Mouse (Mus musculus): ENCODE data around the gene Cenpv. TPM values are rescaled to one million over a fixed set of nuclear protein-coding genes. Genes with fewer than 3 reads are reported as not detected.

Gene Cenpv
- total RNA-seq, 2 experiments from 2014 or later: 22.5 to 26.4 TPM

DNA sequence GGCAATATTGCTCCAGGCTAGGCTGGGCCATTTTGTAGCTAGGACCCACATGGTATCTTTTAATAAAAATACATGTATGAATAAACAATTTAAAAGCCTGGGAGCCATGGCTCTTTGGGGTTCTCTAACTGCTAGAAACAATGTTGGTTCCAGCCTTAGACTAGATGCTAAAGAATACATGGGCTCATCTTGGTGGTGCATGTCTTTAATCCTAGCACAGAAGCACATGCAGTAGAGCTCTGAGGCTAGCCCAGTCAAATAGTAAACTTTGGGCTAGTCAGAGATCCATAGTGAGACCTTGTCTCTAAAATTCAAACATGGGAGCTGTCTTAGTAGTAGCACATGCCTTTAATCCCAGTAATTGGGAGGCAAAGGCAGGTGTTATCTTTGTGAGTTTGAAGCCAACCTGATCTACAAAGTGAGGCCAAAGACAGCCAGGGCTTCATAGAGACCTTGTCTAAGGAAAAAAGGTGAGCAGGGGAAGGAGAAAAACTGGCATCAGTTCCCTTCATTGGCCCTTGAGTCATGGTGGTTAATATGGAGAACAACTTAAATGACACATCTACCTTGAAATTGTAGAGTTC lies 16.0 kb upstream of the Cenpv start:
- intact Hi-C loops (cut with DNase I): loop anchor here (5.0 to 10.0 kb wide), 2 partner anchors 98 to 620 kb away; partner anchors contain the start of genes Akap10, Ncor1 and Pigl
- no peak for DNase-seq (ENCODE audit: low spot score)

DNA sequence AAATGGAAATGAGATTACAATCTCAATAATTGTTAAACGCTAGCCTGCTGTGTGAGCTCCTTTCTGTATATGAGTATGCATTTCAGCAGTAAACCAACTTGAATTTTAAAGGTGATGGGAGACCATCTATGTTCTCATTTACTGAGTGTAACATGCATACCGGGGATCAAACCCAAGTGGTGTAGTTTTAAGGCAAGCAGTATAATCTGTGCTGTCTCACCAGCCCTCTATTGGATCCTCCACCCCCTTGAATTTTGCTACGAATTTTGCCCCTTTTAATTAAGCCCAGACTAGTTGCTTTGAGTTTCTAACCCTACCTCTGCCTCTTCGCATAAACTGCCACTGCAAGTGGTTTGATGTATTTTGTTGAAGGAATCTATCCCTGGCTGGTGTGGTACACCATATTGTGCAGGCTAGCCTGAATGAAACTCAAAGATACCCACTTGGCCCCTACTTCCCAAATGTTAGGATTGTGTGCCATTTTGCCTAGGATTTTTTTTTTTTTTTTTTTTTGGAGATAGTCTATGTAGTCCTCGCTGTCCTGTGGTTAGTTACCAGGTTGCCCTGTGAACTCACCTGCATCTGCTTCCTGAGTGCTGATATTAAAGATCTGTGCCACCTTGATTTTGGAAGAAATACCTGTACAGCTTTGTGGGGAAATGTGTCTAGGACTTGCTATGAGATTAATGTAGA lies 15.2 kb upstream of the Cenpv start:
- intact Hi-C loops (cut with DNase I): loop anchor here (5.0 to 10.0 kb wide), 2 partner anchors 97 to 620 kb away; partner anchors contain the start of genes Akap10, Ncor1 and Pigl
- DNase-seq (ENCODE audit: low spot score): no peak

DNA sequence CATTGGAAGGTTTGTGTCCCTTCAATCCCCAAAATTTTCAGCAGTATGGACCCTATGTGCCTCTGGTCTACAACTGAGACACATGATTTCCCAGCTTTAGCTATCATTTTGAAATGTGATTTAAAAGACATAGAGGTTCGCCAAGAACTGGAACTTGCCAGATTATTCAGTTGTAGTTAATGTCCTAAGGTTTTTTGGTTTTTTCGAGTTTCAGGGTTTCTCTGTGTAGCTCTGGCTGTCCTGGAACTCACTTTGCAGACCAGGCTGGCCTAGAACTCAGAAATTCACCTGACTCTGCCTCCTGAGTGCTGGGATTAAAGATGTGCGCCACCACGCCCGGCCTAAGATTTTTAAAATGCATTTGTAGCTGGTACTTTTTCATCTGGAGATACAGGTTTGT lies 14.6 kb upstream of the Cenpv start:
- intact Hi-C loops (cut with DNase I): loop anchor here (5.0 to 10.0 kb wide), 2 partner anchors 96 to 619 kb away; partner anchors contain the start of genes Akap10, Ncor1 and Pigl

DNA sequence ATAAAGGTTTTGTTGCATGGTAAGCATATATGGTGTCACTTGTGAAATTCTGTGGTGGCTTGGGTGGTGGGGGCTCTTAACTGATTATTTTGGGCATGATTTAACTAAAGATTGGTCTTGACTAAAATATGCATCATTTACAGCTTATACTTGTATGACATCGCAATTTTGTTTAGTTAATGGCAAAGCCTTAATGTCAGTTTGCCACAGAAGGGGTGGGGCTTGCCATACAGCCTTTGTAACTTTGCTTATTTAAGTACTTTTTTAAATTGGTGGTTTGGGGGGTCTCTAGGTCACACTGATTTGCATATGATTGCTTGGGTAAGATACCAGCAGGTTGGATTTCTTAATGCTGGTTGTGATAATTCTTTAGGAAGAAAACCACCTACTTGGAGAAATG lies 14.1 kb upstream of the Cenpv start:
- no peak for DNase-seq (ENCODE audit: low spot score)
- intact Hi-C loops (cut with DNase I): loop anchor here (5.0 to 10.0 kb wide), 2 partner anchors 96 to 618 kb away; partner anchors contain the start of genes Akap10, Ncor1 and Pigl

More for the DNA sequence above, 14.6 kb upstream of the Cenpv start:
- no peak for DNase-seq (ENCODE audit: low spot score)

DNA sequence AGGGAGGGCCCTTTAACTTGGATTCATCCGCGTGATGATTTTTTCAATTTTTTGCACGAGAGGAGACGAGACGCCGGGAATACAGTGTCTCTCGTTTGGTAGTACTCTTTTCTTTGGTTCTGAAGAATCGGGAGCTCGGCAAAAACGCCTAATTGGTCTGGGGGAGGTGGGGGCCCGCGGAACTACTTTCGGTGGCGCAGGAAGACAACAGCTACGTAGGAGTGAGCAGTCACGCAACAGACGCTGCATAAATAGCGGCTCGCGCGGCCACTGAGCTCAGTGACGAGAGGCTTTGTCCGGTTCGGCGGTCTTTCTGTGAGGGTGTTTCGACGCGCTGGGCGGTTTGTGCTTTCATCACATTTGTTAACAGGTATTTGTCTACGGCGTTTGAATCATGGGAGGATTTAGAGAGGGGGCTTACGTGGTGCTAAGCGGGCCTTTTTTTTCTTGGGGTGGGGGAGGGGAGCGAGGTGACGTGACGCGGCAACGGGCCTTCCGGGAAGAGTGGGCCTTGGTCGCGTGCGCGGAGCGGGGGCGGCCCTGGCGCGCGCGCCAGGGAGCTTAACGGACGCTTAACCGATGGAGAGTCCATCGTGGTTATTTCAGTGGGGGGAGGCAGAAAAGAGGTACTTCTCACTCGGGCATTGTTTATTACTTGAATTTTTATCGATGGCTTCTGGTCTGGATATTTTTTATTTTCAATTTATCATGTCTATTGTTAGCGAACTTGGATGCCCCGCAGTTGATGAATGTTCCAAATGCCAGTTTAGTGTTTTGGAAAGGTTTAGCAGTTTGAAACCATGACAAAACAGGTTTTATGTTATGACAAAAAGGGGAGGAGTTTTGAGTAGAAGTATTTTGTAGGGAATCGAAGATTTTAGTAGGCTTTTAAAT lies 12.4 kb upstream of the Cenpv start:
- intact Hi-C loops (cut with DNase I): loop anchor here (2.0 to 10.0 kb wide), 3 partner anchors 51 to 617 kb away; partner anchors contain the start of genes Akap10, Ncor1 and Pigl
- peak; percentile 79 for DNase-seq (ENCODE audit: low spot score)

DNA sequence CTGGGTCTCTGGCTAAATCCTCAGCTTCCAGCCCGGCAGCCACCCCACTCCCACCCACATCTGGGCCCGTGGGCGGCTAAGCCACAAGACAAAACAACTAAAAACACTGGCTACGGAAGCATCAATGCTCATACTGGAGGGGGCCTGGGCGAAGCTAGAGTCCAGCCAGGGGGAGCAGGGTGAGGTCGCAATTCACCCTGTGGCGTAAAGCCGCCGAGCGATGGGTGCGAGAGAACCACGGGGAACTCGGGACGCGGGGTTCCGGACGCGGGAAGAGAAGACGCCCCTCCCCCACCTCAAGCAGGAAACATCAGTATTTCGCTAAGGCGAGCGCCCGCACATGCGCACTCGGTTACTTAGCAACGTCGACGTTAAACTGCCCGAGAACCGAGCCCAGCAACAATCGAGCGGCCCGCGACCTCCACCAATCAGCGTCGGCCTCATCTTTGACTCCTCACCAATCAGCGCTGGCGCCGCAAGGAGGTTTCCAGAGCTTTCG lies 11.7 kb upstream of the Cenpv start, which contains the start of gene Ubb:
Gene Ubb (plus strand): TSS at position 445 of the 499 bp plus-strand sequence.
- intact Hi-C loops (cut with DNase I): loop anchor here (2.0 to 10.0 kb wide), 3 partner anchors 52 to 616 kb away; partner anchors contain the start of genes Akap10, Ncor1 and Pigl

DNA sequence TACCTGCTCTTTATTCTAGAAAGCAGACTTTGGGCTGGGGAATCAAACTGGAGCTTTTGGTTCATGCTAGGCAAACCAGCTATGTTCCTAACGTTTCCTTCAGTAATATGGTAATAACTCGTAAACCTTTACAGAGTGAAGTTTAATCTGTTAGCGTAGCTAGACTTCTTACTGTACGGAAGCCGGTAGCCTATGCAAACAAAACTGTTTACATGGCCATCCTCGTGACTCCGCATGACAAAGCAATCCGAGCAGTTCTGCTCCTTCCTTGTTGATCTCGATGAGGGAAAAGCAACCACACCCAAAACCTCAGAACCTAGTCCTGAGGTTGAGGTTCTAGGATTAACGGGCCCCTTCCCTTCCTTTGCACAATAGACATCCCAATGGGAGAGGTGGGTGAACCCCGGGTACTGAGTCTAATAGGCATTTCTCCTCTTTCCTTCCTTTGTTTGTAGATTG lies 11.2 kb upstream of the Cenpv start:
- DNase-seq (ENCODE audit: low spot score): peak; percentile 26
- intact Hi-C loops (cut with DNase I): loop anchor here (2.0 to 10.0 kb wide), 3 partner anchors 53 to 615 kb away; partner anchors contain the start of genes Akap10, Ncor1 and Pigl

More for the DNA sequence above, 11.7 kb upstream of the Cenpv start, which contains the start of gene Ubb:
- DNase-seq (ENCODE audit: low spot score): peak; percentile 99

DNA sequence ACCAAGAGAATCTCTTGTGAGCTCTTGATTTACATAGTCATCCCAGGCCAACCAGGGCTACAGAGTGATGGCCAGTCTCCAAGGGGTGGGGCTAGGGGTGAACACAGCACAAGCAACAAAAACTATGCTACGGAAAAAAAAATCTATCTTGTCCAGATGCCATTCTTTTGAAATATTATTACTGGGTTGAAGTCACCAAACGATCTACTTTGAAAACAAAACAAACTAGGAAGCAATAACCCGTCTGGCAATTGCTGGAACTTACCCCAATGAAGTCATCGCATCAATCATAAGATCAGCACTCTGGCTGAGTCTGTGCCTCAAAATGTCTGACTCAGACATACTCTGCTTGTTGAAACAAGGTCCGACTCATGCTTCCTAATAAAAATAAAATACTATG lies 10.7 kb upstream of the Cenpv start:
- peak; percentile 53 for DNase-seq (ENCODE audit: low spot score)
- intact Hi-C loops (cut with DNase I): loop anchor here (2.0 to 10.0 kb wide), 3 partner anchors 53 to 615 kb away; partner anchors contain the start of genes Akap10, Ncor1 and Pigl

DNA sequence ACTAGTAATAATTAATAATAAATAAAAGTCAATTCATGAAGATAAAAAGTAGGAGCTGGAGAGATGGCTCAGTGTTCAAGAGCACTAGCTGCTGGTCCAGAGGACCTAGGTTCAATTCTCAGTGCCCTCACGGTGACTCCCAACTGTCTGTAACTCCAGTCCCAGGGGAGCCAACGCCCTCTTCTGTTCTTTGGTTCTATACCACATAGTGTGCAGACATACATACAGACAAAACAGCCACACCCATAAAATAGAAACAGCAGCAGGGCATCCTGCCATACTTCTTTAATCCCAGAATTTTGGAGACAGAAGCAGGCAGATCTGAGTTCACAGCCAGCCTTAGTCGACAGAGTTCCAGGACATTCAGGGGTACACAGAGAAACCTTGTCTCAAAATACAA lies 4.9 kb upstream of the Cenpv start:
- no peak for DNase-seq (ENCODE audit: low spot score)
- intact Hi-C loops (cut with DNase I): no loop called here

DNA sequence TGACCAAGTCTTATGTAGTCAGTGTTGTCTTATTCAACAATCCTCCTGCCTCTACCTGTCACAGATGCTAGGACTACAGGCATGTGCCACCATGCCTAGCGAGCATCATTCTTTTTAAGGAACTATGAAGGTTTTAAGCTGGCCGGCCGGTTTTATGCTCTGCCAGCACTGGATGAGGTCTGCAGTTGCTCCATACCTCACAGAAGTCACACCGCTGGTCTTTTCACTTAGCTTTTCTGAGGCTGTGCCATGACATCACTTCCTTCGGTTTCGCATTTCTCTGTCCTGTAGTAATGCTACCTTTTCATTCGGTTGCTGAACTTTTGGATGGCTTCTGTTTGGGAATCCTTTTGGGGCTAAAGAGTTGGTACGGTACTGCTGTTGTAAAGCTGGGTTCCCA lies 2.5 kb upstream of the Cenpv start:
- intact Hi-C loops (cut with DNase I): no loop called here
- DNase-seq (ENCODE audit: low spot score): no peak

DNA sequence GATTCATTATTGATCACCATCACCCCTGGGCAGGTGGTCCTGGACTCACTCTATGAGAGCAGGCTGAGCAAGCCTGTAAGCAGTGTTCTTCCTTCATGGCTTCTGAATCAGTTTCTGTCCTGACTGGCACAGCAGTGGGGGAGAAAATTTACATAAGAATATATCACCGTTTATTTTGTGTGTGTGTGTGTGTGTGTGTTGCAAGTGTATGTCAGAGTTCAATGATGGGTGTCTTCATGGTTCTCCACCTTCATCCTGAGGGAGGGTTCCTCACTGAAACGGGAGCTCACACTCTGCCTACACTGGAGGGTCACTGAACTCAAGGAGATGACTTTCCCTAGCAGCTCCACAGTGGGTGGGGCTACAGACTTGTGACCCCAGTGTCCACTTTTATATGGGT lies 1.9 kb upstream of the Cenpv start:
- no peak for DNase-seq (ENCODE audit: low spot score)
- intact Hi-C loops (cut with DNase I): no loop called here

DNA sequence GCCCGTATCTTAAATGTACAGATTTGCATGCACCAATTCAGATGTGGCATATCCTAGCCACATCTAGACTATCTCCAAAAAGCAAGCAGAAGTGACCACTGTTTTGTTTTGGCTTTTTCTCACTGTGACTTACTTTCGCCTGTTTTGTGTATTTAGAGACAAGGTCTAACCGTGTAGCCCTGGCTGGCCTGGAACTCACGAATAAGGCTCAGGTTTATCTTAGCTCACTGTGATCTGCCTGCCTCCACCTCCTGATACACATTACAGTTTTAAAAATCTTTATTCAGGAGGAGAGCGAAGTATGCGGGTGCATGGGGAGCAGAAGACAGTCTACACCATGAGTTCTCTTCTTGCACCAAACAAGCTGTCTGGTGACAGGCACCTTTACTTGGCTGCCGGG lies 1.1 kb upstream of the Cenpv start:
- intact Hi-C loops (cut with DNase I): no loop called here
- no peak for DNase-seq (ENCODE audit: low spot score)

DNA sequence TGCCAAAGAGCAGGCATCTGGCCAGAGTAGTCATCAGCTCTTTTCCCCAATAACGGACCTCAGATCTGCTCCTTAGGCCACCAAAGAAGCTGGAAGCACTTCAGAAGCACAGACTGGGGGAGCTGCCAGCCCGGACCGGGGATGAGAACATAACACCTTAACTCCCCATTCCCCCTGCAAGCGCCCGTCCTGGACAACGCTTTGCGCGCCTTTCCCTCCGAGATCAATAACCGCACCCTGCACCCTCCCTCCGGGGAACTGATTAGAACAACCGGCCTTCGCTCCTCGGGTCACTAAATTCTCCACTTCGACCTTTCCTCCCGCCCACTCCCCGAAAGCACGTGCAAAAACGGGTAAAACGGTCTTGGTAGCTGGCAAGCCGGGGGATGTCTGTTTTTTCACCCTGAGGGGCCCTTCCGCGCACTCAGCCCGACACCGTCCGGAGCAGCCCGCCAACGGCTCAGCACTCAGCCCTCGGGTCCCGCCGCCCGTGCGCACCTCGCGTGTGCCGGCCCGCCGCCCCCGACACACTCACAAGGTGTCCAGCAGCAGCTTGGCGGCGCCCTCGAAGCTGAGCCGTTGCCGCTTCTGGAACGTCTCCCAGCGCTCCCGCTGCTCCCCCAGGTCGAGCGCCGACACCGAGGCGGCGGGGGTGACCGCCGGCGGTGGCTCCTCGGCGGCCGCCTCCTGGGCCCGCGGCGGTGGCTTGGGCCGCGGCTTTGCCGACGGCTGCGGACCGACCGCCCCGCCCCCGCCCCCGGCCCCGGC lies 556 bp downstream of the Cenpv start:
- intact Hi-C loops (cut with DNase I): loop anchor here (5.0 kb wide), 2 partner anchors 39 to 81 kb away; partner anchors contain the start of genes Ncor1 and Pigl
- DNase-seq (ENCODE audit: low spot score): peak; percentile 20

DNA sequence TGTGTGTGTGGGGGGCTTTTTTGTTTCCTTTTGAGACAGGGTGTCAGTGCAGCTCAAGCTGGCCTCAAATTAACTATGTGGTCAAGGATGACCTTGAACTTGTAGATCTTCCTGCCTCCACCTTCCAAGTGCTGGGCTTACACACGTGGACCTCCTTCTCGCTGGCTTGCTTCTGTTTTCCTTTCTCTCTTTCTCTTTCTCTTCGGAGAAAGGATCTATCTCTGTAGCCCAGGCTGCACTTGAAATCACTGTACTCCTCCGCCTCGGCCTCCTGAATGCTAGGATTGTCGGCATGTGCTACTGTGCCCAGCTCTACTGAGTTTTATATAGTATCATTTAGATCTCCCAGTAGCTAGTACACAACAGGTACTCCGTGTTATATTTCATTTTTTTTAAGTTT lies 1.5 kb downstream of the Cenpv start:
- DNase-seq (ENCODE audit: low spot score): no peak
- intact Hi-C loops (cut with DNase I): loop anchor here (5.0 kb wide), 2 partner anchors 40 to 80 kb away; partner anchors contain the start of genes Ncor1 and Pigl

DNA sequence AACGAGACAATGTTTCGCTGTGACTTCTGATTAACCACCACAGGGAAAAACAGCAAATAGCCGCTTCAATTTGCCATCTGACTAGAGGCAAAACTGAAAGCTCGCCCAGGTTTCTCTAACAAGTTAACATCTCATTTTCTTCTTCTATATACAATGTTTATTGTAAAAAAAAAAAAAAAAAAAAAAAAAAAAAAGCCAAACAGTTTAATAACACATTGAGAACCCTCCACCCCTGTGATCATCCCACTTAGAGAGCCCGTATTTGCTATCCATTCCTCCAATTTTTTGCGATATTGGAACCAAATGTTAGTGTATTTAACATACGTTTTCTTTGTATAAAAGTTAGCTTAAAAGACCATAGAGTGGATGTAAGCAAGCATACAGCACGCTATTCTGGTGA lies 2.0 kb downstream of the Cenpv start:
- intact Hi-C loops (cut with DNase I): loop anchor here (5.0 kb wide), 2 partner anchors 40 to 80 kb away; partner anchors contain the start of genes Ncor1 and Pigl

DNA sequence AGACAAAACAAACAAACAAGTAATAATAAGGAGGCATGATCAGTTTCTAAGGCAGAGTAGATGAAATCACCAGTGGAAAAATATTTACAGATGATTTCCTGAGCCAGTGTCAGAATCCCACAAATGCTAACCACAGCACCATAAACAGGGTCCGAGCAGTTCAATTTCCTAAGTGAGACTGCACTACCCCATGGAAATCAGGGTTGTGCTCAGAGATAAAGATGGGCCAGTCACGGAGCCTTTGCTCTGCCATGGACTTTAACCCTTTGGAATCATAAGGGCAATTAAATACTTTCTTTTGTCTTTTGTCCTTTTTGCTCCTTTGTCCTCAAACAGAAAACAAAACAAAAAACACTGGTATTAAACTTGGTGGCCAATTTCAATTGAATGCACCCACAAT lies 16.8 kb downstream of the Cenpv start:
- intact Hi-C loops (cut with DNase I): no loop called here
- DNase-seq (ENCODE audit: low spot score): no peak

More for the DNA sequence above, 2.0 kb downstream of the Cenpv start:
- no peak for DNase-seq (ENCODE audit: low spot score)

DNA sequence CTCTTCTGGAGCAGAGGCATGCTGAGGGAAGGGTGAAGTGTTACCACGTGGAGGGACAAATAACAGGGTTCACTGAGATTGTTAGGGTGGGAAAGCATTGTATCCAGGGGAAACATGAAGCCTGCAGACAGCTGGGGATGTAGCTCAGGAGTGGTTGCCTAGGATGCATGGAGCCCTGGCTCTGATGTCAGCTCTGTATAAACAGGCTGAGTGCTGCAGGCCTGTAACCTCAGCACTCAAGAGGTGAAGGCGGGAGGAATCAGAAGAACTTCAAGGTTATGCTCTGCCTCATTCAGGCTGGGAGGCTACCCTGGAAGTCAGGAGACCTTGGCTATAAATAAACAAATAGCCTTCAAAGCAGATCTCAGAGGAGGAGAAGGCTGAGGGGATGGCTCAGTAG lies 20.1 kb downstream of the Cenpv start:
- DNase-seq (ENCODE audit: low spot score): no peak

DNA sequence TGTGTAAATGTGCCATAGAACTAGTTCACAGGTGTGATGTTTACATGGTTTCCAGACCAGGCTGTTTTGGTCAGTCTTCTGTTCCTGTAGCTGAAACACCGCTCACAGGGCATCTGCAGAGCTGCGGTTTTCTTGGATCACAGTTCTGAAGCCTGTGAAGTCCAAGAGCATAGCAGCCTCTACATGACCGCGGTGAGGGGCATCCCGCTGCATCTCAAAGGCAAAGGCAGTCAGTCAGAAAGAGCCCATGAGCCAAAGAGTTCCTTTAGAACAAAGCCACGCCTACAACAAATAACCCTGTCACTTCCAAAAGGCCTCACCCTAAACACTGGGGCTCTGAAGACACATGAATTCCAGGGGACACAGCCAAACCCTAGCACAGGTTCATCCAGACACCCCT lies 25.8 kb downstream of the Cenpv start:
- DNase-seq (ENCODE audit: low spot score): no peak
- intact Hi-C loops (cut with DNase I): no loop called here

More for the DNA sequence above, 20.1 kb downstream of the Cenpv start:
- intact Hi-C loops (cut with DNase I): no loop called here
